Mouse (Mus musculus): ENCODE results near the gene Herc6. TPM values are rescaled to one million over a fixed set of nuclear protein-coding genes. Genes with fewer than 3 reads are reported as not detected.

Herc6 gene
- 10 to 100 TPM; 12.4 to 18.6 TPM for total RNA-seq (2021)
- long read RNA-seq, experiment 1, full-length matches to known transcripts = 2 of 6 reads
- long read RNA-seq, experiment 1, partial matches to known transcripts = 2 of 6 reads
- long read RNA-seq, experiment 1, other reads (novel, unspliced or antisense) = 2 of 6 reads
- long read RNA-seq, experiment 2, full-length matches to known transcripts = 2 of 7 reads
- long read RNA-seq, experiment 2, partial matches to known transcripts = 2 of 7 reads
- long read RNA-seq, experiment 2, other reads (novel, unspliced or antisense) = 3 of 7 reads

DNA sequence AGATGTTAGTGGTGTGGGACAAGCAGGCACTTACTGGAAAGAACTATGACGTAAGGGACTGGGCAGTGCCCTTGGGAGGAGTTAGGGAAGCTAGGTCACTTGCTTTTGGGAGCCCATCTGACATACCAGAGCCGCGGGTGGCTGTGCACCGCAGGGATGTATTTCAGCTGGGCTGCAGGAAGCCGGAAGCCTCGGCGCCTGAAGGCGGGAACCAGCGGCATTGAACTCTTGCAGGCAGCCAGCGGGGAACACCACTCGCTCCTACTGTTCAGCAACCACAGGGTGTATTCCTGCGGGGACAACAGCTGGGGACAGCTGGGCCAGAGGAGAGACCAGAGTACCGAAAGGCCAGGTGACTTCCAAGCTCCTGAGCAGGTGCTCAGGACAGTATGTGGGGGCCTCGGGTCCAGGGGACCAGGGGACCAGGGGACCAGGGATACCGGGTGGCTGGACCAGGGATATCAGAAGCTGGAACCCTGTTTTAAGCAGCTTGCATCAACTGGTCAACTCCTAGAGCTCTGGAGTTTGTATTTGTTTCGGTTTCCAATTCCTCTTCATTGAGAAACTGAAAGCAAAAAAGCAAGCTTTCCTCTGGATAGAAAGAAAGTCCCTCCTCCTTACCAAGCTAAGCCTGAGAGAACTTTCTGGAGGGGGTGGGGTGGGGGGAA is at the start of gene Herc6:
TSS of gene Herc6 (plus strand) at position 120 of the 668 bp plus-strand sequence.
- DNase-seq (ENCODE audit: extremely low spot score in 1 of 2, low spot score in 2 of 2) = peak; percentile 53 to 69
- peak within 1 kb of the TSS; percentile 88 for H3K27ac ChIP-seq

DNA sequence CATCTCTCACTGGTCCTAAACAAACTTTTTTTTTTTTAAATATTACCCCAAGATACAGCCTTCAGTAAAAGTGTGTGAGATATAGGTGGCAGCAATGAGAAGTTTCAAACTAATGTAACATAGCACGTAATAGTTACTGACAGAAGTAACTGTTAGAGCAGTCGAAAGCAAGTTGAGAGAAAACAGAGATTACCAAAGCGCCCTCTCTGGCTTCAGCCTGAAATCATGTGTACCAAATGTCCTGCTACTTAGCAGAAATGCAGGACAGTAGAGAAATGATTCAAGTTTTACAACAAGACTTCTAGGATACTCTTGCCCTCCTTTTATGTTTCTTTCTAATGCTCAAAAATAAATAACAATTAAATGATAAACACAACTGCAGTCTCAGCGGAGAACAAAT is 49.8 kb upstream of the Herc6 start:
- no peak overlapping the region for H3K4me3 ChIP-seq
- no peak for DNase-seq (ENCODE audit: extremely low spot score in 1 of 2, low spot score in 2 of 2)
- no peak overlapping the region; the same call in 1 of the 2 replicates for H3K27ac ChIP-seq
- TF ChIP-seq CTCF (IDR thresholded peaks at IDR 0.05) = no peak; the same call in 1 of the 2 replicates
- intact Hi-C loops (cut with DNase I) = loop anchor here (10.0 kb wide), 1 partner anchor 294 kb away; the partner anchor contains the start of gene Vopp1

More for the DNA sequence above, at the start of gene Herc6:
- peak within 1 kb of the TSS; percentile 91 for H3K4me3 ChIP-seq
- intact Hi-C loops (cut with DNase I) = loop anchor here (2.0 to 5.0 kb wide), 2 partner anchors 46 to 121 kb away; partner anchors contain the start of genes Lancl2 and Ppm1k
- TF ChIP-seq CTCF (IDR thresholded peaks at IDR 0.05) = no peak

DNA sequence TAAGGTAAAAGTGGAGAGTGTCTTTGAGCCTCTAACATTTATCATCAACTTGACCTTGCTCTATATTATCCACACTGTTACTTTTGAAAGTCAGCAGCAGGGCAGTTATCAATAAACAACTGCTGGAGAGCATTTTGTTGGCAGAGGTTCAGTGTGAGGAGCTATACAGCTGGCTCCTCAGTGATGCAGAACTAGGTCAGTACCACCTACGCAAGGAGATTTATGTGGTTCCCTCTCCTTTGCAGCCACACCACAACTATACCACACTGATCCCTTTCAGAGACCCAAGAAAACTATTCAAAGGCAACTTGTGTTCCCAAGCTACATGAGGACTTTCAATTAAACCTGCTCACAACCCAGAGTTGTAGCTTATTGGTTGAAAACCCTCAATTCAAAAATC is 49.4 kb upstream of the Herc6 start:
- intact Hi-C loops (cut with DNase I) = loop anchor here (10.0 kb wide), 1 partner anchor 293 kb away; the partner anchor contains the start of gene Vopp1
- Histone ChIP-seq H3K27ac (peak overlapping the region; percentile 53; the same call in 1 of the 2 replicates), H3K4me3 (no peak overlapping the region)
- DNase-seq (ENCODE audit: extremely low spot score in 1 of 2, low spot score in 2 of 2) = no peak
- TF ChIP-seq CTCF (IDR thresholded peaks at IDR 0.05) = no peak

DNA sequence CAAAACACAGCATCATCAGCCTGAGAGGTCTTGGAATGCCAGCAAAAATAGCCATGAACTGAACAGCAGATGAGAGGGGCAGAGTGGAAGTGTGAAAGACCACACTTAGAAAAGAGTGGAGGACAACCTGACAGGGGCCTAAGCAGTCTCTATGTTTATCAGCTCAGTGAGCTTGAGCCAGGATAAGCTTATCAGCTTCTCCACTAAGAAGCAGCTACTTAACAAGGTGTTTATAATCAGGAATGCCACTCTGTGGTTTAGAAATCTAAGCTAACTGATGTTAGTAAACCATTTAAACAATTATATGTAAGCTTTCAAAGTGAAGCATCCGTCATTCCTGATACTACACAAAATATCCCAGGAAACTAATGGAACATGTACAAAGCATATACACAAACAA is 48.8 kb upstream of the Herc6 start:
- Histone ChIP-seq H3K4me3 (peak overlapping the region; percentile 11; the same call in 1 of the 2 replicates), H3K27ac (peak overlapping the region; percentile 53)
- intact Hi-C loops (cut with DNase I) = loop anchor here (10.0 kb wide), 1 partner anchor 293 kb away; the partner anchor contains the start of gene Vopp1
- DNase-seq (ENCODE audit: extremely low spot score in 1 of 2, low spot score in 2 of 2) = no peak
- TF ChIP-seq CTCF (IDR thresholded peaks at IDR 0.05) = no peak

DNA sequence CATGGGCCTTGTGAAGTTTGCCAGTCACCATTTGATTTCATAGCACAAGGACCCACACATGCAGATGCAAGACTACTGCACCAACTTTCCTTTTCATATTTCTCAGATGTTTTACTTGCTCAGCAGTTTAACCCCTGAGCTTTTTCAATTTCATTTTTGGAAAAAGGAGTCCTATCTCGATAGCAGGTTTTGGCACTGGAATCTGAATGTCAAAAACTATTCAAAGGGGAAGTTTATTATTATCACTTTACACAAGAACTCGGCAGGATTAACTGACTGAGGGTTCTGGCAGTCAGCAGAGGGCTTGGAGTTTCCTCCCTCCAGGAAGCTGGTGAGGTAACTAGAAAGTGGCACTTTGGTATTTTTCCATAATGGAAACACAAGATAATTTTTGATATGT is 47.4 kb upstream of the Herc6 start:
- intact Hi-C loops (cut with DNase I) = loop anchor here (10.0 kb wide), 1 partner anchor 291 kb away; the partner anchor contains the start of gene Vopp1
- peak overlapping the region; percentile 86 for H3K4me3 ChIP-seq
- H3K27ac ChIP-seq = peak overlapping the region; percentile 83; the same call in 1 of the 2 replicates
- DNase-seq (ENCODE audit: extremely low spot score in 1 of 2, low spot score in 2 of 2) = no peak
- TF ChIP-seq CTCF (IDR thresholded peaks at IDR 0.05) = no peak

DNA sequence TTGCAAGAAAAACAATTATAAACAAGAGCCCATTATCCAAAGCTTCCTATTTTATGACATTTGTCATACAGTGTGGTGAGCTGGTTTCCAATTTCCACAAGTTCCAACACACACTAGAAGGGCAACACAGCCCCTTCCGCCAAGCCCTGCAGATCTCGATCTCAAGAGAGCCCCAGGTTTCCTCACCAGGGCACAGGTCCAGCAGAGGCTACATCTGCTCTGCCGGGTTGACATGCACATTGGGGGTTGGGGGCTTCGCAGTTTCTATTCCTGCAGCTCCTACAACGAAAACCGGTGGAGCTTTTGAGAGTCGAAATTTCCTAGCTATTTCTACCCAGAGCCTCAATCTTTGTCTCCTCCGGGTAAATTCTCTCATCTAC is 46.6 kb upstream of the Herc6 start:
- intact Hi-C loops (cut with DNase I) = loop anchor here (2.0 to 10.0 kb wide), 4 partner anchors 21 to 609 kb away; partner anchors contain the start of genes Herc6, Vmn1r4 and Vopp1
- TF ChIP-seq CTCF (IDR thresholded peaks at IDR 0.05) = no peak
- peak overlapping the region; percentile 83 for H3K27ac ChIP-seq
- peak overlapping the region; percentile 86 for H3K4me3 ChIP-seq
- peak in 1 of 2 experiments; percentile 30 for DNase-seq (ENCODE audit: extremely low spot score in 1 of 2, low spot score in 2 of 2)

DNA sequence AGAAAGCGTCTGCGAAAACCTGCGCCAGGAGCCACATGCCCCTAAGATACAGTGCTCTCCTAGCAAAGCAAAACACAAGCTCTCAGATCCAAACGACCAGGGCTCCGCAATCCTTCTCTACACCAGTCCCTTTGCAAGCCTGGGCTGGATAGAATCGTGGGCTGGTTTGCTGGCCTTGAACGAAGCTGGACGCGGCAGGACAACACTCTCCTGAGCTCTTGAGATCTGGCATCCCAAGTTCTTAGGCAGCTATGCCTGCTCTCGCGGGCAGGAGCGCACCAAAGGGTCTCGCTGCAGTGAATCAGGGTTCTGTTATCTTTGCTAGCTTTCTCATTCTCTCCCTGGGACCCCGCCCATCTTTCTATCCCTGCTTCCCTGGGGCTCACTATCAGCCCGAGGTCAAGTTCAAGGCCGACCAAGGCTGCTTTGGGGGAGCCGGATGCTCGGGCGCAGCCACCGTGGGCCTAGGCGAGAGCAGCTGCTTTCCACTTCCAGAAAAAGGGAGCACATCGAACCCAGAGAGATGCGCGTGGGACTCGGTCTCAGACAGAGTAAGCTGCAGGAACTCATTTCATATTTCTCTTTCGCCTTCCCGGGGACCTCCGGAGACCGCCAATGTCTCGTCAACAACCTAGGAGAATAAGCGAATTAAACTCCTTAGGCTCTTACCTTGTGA is 46.1 kb upstream of the Herc6 start:
- Histone ChIP-seq H3K27ac (peak overlapping the region; percentile 83), H3K4me3 (peak overlapping the region; percentile 86)
- DNase-seq (ENCODE audit: extremely low spot score in 1 of 2, low spot score in 2 of 2) = peak; percentile 25 to 51
- TF ChIP-seq CTCF (IDR thresholded peaks at IDR 0.05) = no peak
- intact Hi-C loops (cut with DNase I) = loop anchor here (2.0 to 10.0 kb wide), 6 partner anchors 22 to 737 kb away; partner anchors contain the start of genes Herc6, Kbtbd2, Lancl2 and Vmn1r4

DNA sequence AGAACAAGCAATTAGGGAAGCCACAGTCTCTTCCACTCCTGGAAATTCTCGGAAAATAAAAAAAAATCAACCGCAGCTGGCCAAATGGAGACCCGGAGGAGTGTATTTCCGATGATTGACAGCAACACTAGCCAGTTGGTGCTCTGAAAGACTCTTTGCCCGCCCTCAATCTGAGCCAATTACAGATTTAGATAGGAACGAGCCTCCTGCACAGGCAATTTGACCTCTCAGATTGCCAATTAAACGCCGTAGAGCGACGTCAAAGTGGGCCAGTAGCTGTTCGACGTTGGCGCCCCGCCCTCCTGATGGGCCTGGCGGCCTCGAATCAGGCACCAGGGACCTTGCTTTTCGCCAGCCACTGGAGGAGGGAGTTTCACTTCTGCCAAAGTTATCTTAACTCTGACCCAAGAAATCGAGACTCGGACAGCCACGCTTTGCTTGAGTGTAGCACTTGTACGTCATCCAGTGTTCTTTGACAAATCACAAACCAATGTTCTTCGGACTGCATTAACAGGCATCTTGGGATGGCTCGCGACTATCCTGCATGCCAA is 45.3 kb upstream of the Herc6 start, which contains the start of gene Ppm1k:
TSS of gene Ppm1k (minus strand) at position 83 of the 551 bp plus-strand sequence.
- intact Hi-C loops (cut with DNase I) = loop anchor here (2.0 to 10.0 kb wide), 6 partner anchors 23 to 738 kb away; partner anchors contain the start of genes Herc6, Kbtbd2, Lancl2 and Vmn1r4
- peak; percentile 96 to 98 for DNase-seq (ENCODE audit: extremely low spot score in 1 of 2, low spot score in 2 of 2)
- Histone ChIP-seq H3K27ac (peak within 1 kb of the TSS; percentile 83), H3K4me3 (peak within 1 kb of the TSS; percentile 86)
- no peak; the same call in 1 of the 2 replicates for TF ChIP-seq CTCF (IDR thresholded peaks at IDR 0.05)

DNA sequence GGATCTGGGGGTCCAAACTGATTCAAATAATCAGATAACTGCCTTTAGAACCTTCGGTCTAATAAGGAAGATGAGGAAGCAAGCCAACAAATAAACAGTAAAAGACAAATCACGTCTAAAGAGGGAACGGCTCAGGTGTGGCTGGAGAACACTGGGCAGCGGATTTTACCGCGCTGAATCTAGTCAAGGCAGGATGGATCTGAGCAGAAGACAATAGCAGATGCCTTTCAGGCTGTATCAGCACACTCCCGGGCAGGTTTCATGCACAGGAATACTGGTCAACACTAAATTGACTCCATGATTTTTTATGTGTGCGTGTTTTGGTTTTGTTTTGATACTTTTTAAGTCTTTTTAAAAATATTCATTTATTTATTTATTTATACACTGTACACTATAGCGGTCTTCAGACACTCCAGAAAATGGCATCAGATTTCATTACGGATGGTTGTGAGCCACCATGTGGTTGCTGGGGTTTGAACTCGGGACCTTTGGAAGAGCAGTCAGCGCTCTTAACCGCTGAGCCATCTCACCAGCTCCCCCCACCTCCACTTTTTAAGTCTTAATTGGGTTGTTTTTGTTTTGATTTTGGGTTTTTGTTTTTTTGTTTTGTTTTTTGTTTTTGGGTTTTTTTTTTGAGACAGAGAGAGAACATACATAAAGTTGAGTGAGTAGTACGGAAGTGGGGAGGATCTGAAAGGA is 44.7 kb upstream of the Herc6 start:
- TF ChIP-seq CTCF (IDR thresholded peaks at IDR 0.05) = no peak
- no peak for DNase-seq (ENCODE audit: extremely low spot score in 1 of 2, low spot score in 2 of 2)
- Histone ChIP-seq H3K27ac (peak overlapping the region; percentile 16), H3K4me3 (peak overlapping the region; percentile 86)
- intact Hi-C loops (cut with DNase I) = loop anchor here (2.0 to 10.0 kb wide), 6 partner anchors 23 to 739 kb away; partner anchors contain the start of genes Herc6, Kbtbd2, Lancl2 and Vmn1r4

DNA sequence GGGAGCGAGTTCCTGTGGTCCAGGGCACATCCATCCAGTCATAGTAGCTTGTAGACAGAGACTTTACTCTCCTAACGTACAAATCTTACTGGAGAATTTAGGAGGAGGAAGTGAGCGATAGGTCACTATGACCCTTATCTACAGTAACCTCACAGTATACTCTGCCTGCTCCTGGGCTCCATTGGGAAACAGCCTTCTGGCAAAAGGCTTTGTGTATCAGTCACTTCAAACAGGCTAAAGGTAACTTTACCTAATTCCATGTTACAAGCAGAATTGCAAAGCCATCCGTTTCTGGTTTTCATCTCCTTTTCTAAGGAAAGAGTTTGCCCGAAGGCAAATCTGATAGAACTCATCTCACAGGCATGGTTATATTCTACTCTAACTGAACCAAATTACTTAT is 42.9 kb upstream of the Herc6 start:
- DNase-seq (ENCODE audit: extremely low spot score in 1 of 2, low spot score in 2 of 2) = no peak
- intact Hi-C loops (cut with DNase I) = loop anchor here (5.0 to 10.0 kb wide), 3 partner anchors 164 to 741 kb away; partner anchors contain the start of genes Kbtbd2, Lancl2 and Vopp1
- Histone ChIP-seq H3K4me3 (no peak overlapping the region), H3K27ac (no peak overlapping the region)
- no peak for TF ChIP-seq CTCF (IDR thresholded peaks at IDR 0.05)

Data from left cerebral cortex, adult 2 months (tissue).